Mouse (Mus musculus) lung, postnatal 0 days (tissue): ENCODE results near the gene Calcoco2. TPM values are rescaled to one million over a fixed set of nuclear protein-coding genes. Genes with fewer than 3 reads are reported as not detected.

Source experiments
- ATAC-seq: fragments of 200-750 bp; cut with Nextera tagmentation; 2 replicates; pipeline ENCODE4 v1.8.0; 2017; ENCODE audit warnings: moderate library complexity
- DNase-seq: peaks from one replicate; pipeline ENCODE4 v3.0.0-alpha.2; 2016; ENCODE audit warnings: low spot score
- H3K27ac ChIP-seq: fragments of 300-500 bp; sonication (generic); 2 replicates; pipeline ENCODE4 v1.5.1; 2014; ENCODE audit warnings: antibody characterized with exemption, mild to moderate bottlenecking, low read length, mixed read lengths
- H3K27me3 ChIP-seq: fragments of 300-500 bp; sonication (generic); replicated peaks from 2 replicates; pipeline ENCODE4 v1.6.1; 2014; ENCODE audit warnings: low read length, mixed read lengths; ENCODE audit not compliant: insufficient read depth
- H3K36me3 ChIP-seq: fragments of 300-500 bp; sonication (generic); 2 replicates; pipeline ENCODE4 v1.6.1; 2014; ENCODE audit warnings: low read length, mixed read lengths; ENCODE audit not compliant: insufficient read depth
- H3K4me1 ChIP-seq: fragments of 300-500 bp; sonication (generic); 2 replicates; pipeline ENCODE4 v1.6.1; 2014; ENCODE audit warnings: antibody characterized with exemption, low read depth, low read length, mixed read lengths; ENCODE audit not compliant: insufficient read depth
- H3K4me2 ChIP-seq: fragments of 300-500 bp; sonication (generic); replicated peaks from 2 replicates; pipeline ENCODE4 v1.6.1; 2014; ENCODE audit warnings: low read depth, mild to moderate bottlenecking, low read length, moderate library complexity, mixed read lengths
- H3K4me3 ChIP-seq: fragments of 300-500 bp; sonication (generic); 2 replicates; pipeline ENCODE4 v1.5.1; 2014; ENCODE audit warnings: low read depth, low read length
- H3K9ac ChIP-seq: fragments of 300-500 bp; sonication (generic); replicated peaks from 2 replicates; pipeline ENCODE4 v1.6.1; 2014; ENCODE audit warnings: low read depth, mild to moderate bottlenecking
- H3K9me3 ChIP-seq: fragments of 300-500 bp; sonication (generic); 2 replicates; pipeline ENCODE4 v1.6.1; 2016; ENCODE audit warnings: low read length, mixed read lengths
- CTCF ChIP-seq: IDR thresholded peaks from 2 replicates; pipeline ENCODE4 v1.5.1; 2016; ENCODE audit warnings: antibody characterized with exemption, mild to moderate bottlenecking
- EP300 ChIP-seq: IDR thresholded peaks from 2 replicates; pipeline ENCODE4 v1.6.1; 2016; ENCODE audit warnings: antibody characterized with exemption, mild to moderate bottlenecking, control low read depth
- WGBS: fragments of 180-500 bp; shearing (Covaris S2); extraction: QIAGEN DNeasy Blood & Tissue Kit; methylation state at CpG from one replicate; pipeline ENCODE4 v1.1.7; 2014; 5-methylcytosine and 5-hydroxymethylcytosine counted together
- polyA plus RNA-seq: library from polyadenylated mRNA; unstranded; fragments of >200 nt; fragmentation: Nextera tagmentation; extraction: Ambion mirVana; gene quantifications from 2 replicates; pipeline ENCODE4 v1.2.1, GENCODE M21; 2015

Calcoco2 gene
- polyA plus RNA-seq, 1 experiment from 2014 or later, result 0.74 TPM

- Histone ChIP-seq H3K27me3 (no peaks in the 10 kb centered on the region), H3K9me3 (no peaks in the 10 kb centered on the region), H3K4me1 (peaks cover 13% of the 10 kb centered on the region; the same call in 1 of the 2 replicates), H3K4me3 (peak overlapping the region; percentile 60), H3K27ac (peak overlapping the region; percentile 81), H3K4me2 (peak overlapping the region; percentile 89), H3K36me3 (no peaks in the 10 kb centered on the region; the same call in 1 of the 2 replicates), H3K9ac (peak overlapping the region; percentile 63)
- ATAC-seq (no peak), DNase-seq (peak; percentile 17)
- WGBS, result 3% methylated on average over 15 of the region's 15 CpGs
- TF ChIP-seq CTCF, result no peak
Measured at GRCm38 (mm10) chr11:96075177-96075508, 36.6 kb downstream of the Calcoco2 start.

- Histone ChIP-seq H3K9me3 (no peaks in the 10 kb centered on the region), H3K9ac (peak overlapping the region; percentile 63), H3K4me2 (peak overlapping the region; percentile 89), H3K27ac (peak overlapping the region; percentile 81), H3K4me1 (peaks cover 13% of the 10 kb centered on the region; the same call in 1 of the 2 replicates), H3K4me3 (peak overlapping the region; percentile 60), H3K27me3 (no peaks in the 10 kb centered on the region), H3K36me3 (no peaks in the 10 kb centered on the region; the same call in 1 of the 2 replicates)
- TF ChIP-seq CTCF (no peak), EP300 (no peak)
- DNase-seq, result no peak
- WGBS, result 10% methylated on average over 17 of the region's 17 CpGs
- no peak for ATAC-seq
Measured at GRCm38 (mm10) chr11:96074351-96075176, 37.2 kb downstream of the Calcoco2 start.

GRCm38 (mm10) chr11:96073295-96073993, 38.3 kb downstream of the Calcoco2 start:
- H3K27me3 ChIP-seq, result no peaks in the 10 kb centered on the region
- H3K4me3 ChIP-seq, result no peak overlapping the region
- WGBS, result 83% methylated on average over 7 of the region's 9 CpGs
- H3K9ac ChIP-seq, result no peak overlapping the region
- H3K9me3 ChIP-seq, result no peaks in the 10 kb centered on the region
- no peaks in the 10 kb centered on the region; the same call in 1 of the 2 replicates for H3K36me3 ChIP-seq
- DNase-seq, result no peak
- H3K27ac ChIP-seq, result no peak overlapping the region
- ATAC-seq, result no peak
- no peak overlapping the region for H3K4me2 ChIP-seq
- no peak for TF ChIP-seq CTCF
- no peak for TF ChIP-seq EP300
- peaks cover 13% of the 10 kb centered on the region; the same call in 1 of the 2 replicates for H3K4me1 ChIP-seq

- no peak for ATAC-seq
- DNase-seq, result no peak
- 84% methylated on average over 1 of the region's 1 CpGs for WGBS
- no peak overlapping the region for H3K9ac ChIP-seq
- peaks cover 8% of the 10 kb centered on the region; the same call in 1 of the 2 replicates for H3K4me1 ChIP-seq
- no peak overlapping the region for H3K4me3 ChIP-seq
- no peaks in the 10 kb centered on the region for H3K9me3 ChIP-seq
- H3K27ac ChIP-seq, result no peak overlapping the region
- H3K4me2 ChIP-seq, result no peak overlapping the region
- H3K36me3 ChIP-seq, result no peaks in the 10 kb centered on the region; the same call in 1 of the 2 replicates
- H3K27me3 ChIP-seq, result no peaks in the 10 kb centered on the region
- TF ChIP-seq CTCF, result no peak
- TF ChIP-seq EP300, result no peak
Measured at GRCm38 (mm10) chr11:96071013-96071412, 40.8 kb downstream of the Calcoco2 start.

GRCm38 (mm10) chr11:96070353-96070752, 41.4 kb downstream of the Calcoco2 start:
- H3K27ac ChIP-seq, result no peak overlapping the region
- H3K9me3 ChIP-seq, result no peaks in the 10 kb centered on the region
- no peak for ATAC-seq

GRCm38 (mm10) chr11:96068231-96068630, 43.5 kb downstream of the Calcoco2 start:
- TF ChIP-seq EP300, result no peak
- no peak for TF ChIP-seq CTCF
- no peaks in the 10 kb centered on the region for H3K27me3 ChIP-seq
- ATAC-seq (no peak), DNase-seq (no peak)
- no peak overlapping the region for H3K4me2 ChIP-seq
- H3K9me3 ChIP-seq, result no peaks in the 10 kb centered on the region
- no peaks in the 10 kb centered on the region; the same call in 1 of the 2 replicates for H3K36me3 ChIP-seq
- peaks cover 6% of the 10 kb centered on the region; the same call in 1 of the 2 replicates for H3K4me1 ChIP-seq
- H3K4me3 ChIP-seq, result no peak overlapping the region
- no peak overlapping the region for H3K9ac ChIP-seq
- 70% methylated on average over 5 of the region's 5 CpGs for WGBS
- H3K27ac ChIP-seq, result no peak overlapping the region

More at GRCm38 (mm10) chr11:96070353-96070752, 41.4 kb downstream of the Calcoco2 start:
- no peaks in the 10 kb centered on the region for H3K27me3 ChIP-seq
- H3K9ac ChIP-seq, result no peak overlapping the region
- 92% methylated on average over 7 of the region's 7 CpGs for WGBS
- no peaks in the 10 kb centered on the region; the same call in 1 of the 2 replicates for H3K36me3 ChIP-seq
- TF ChIP-seq CTCF (no peak), EP300 (no peak)
- no peak overlapping the region for H3K4me3 ChIP-seq
- H3K4me2 ChIP-seq, result no peak overlapping the region
- peaks cover 8% of the 10 kb centered on the region; the same call in 1 of the 2 replicates for H3K4me1 ChIP-seq
- DNase-seq, result no peak
